Mouse (Mus musculus): ENCODE data around the gene Plekha6.

Gene Plekha6

GRCm38 (mm10) chr1:133227378-133227777, 63.4 kb downstream of the Plekha6 start:
- Histone ChIP-seq H3K27me3 (ENCODE audit: control insufficient read depth, insufficient read depth, low read length, poor library complexity, severe bottlenecking) (no peaks in the 10 kb centered on the region), H3K36me3 (ENCODE audit: control insufficient read depth, insufficient read depth, low read length, poor library complexity, severe bottlenecking) (no peaks in the 10 kb centered on the region)
- no peak for DNase-seq (ENCODE audit: low read depth, low spot score)

GRCm38 (mm10) chr1:133228809-133229487, 64.9 kb downstream of the Plekha6 start:
- H3K36me3 ChIP-seq (ENCODE audit: control insufficient read depth, insufficient read depth, low read length, poor library complexity, severe bottlenecking) = no peaks in the 10 kb centered on the region
- no peaks in the 10 kb centered on the region for H3K27me3 ChIP-seq (ENCODE audit: control insufficient read depth, insufficient read depth, low read length, poor library complexity, severe bottlenecking)
- no peak for DNase-seq (ENCODE audit: low read depth, low spot score)

- Histone ChIP-seq H3K36me3 (ENCODE audit: control insufficient read depth, insufficient read depth, low read length, poor library complexity, severe bottlenecking) (no peaks in the 10 kb centered on the region), H3K27me3 (ENCODE audit: control insufficient read depth, insufficient read depth, low read length, poor library complexity, severe bottlenecking) (no peaks in the 10 kb centered on the region)
- DNase-seq (ENCODE audit: low read depth, low spot score) = no peak
Observed at GRCm38 (mm10) chr1:133231523-133232193, 67.6 kb downstream of the Plekha6 start.

GRCm38 (mm10) chr1:133235909-133236308, 71.9 kb downstream of the Plekha6 start:
- DNase-seq (ENCODE audit: low read depth, low spot score) = no peak

GRCm38 (mm10) chr1:133236693-133237440, 72.9 kb downstream of the Plekha6 start:
- H3K36me3 ChIP-seq (ENCODE audit: control insufficient read depth, insufficient read depth, low read length, poor library complexity, severe bottlenecking) = no peaks in the 10 kb centered on the region
- peak; percentile 5 for DNase-seq (ENCODE audit: low read depth, low spot score)
- H3K27me3 ChIP-seq (ENCODE audit: control insufficient read depth, insufficient read depth, low read length, poor library complexity, severe bottlenecking) = no peaks in the 10 kb centered on the region

More at GRCm38 (mm10) chr1:133235909-133236308, 71.9 kb downstream of the Plekha6 start:
- Histone ChIP-seq H3K36me3 (ENCODE audit: control insufficient read depth, insufficient read depth, low read length, poor library complexity, severe bottlenecking) (no peaks in the 10 kb centered on the region), H3K27me3 (ENCODE audit: control insufficient read depth, insufficient read depth, low read length, poor library complexity, severe bottlenecking) (no peaks in the 10 kb centered on the region)

DNA sequence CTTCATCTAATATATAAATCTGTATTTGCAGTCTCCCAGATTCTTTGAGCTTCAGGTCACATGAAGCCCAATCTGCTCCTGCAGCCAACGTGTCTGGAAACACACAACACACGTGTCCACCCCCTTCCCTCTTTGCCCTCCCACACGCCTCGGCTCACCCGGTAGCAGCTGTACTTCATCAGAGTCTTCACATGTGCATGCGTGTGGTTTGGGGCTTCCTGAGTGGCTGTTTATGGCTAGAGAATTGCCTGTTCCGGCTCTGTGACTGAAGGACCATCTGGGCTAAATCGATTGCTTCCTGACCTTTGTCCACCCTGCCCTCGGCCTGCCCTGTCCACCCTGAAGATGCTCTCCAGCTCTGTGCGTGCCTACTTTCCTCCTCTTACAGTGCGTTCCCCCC, 73.7 kb downstream of the Plekha6 start:
- no peaks in the 10 kb centered on the region for H3K36me3 ChIP-seq (ENCODE audit: control insufficient read depth, insufficient read depth, low read length, poor library complexity, severe bottlenecking)
- peak; percentile 43 for DNase-seq (ENCODE audit: low read depth, low spot score)
- no peaks in the 10 kb centered on the region for H3K27me3 ChIP-seq (ENCODE audit: control insufficient read depth, insufficient read depth, low read length, poor library complexity, severe bottlenecking)

- Histone ChIP-seq H3K27me3 (ENCODE audit: control insufficient read depth, insufficient read depth, low read length, poor library complexity, severe bottlenecking) (no peaks in the 10 kb centered on the region), H3K36me3 (ENCODE audit: control insufficient read depth, insufficient read depth, low read length, poor library complexity, severe bottlenecking) (no peaks in the 10 kb centered on the region)
- no peak for DNase-seq (ENCODE audit: low read depth, low spot score)
Observed at GRCm38 (mm10) chr1:133239121-133239812, 75.3 kb downstream of the Plekha6 start.

DNA sequence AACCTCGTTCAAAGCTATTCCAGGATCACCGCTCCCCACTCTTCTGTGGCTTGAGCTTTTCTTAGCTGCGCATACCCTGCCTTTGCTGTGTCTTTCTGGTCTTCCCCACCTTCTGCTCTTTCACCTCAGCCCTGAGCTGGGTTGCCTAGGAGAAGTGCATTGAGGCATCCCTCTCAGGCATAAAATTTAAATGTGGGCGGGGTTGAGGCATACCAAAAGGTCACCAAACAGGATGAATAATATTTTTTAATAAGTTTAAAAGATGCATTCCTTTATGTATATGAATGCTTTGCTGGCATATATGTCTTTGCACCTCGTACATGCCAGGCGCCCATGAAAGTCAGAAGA, 75.8 kb downstream of the Plekha6 start:
- Histone ChIP-seq H3K27me3 (ENCODE audit: control insufficient read depth, insufficient read depth, low read length, poor library complexity, severe bottlenecking) (no peaks in the 10 kb centered on the region), H3K36me3 (ENCODE audit: control insufficient read depth, insufficient read depth, low read length, poor library complexity, severe bottlenecking) (no peaks in the 10 kb centered on the region)
- peak; percentile 13 for DNase-seq (ENCODE audit: low read depth, low spot score)

- no peaks in the 10 kb centered on the region for H3K36me3 ChIP-seq (ENCODE audit: control insufficient read depth, insufficient read depth, low read length, poor library complexity, severe bottlenecking)
- no peak for DNase-seq (ENCODE audit: low read depth, low spot score)
- no peaks in the 10 kb centered on the region for H3K27me3 ChIP-seq (ENCODE audit: control insufficient read depth, insufficient read depth, low read length, poor library complexity, severe bottlenecking)
Observed at GRCm38 (mm10) chr1:133240881-133241280, 76.9 kb downstream of the Plekha6 start.

DNA sequence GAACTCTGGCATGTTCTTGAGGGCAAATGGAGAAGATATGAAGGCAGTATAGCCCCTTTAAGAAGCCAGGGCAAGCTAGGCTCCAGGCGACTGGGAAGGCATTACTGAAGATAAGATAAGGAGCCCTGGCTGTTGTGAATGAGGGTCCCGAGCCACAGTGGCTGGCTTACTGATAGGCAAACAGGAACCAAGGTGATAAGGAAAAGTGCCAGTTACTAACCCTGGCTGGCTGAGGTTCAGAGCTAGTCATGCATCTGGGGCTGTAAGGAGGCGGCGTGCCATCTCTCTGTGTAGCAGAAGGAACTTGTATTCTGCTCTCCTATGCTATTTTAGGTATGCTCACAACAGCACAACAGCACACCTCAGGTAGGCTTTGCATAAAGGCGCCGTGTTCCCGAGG, 80.7 kb downstream of the Plekha6 start:
- Histone ChIP-seq H3K36me3 (ENCODE audit: control insufficient read depth, insufficient read depth, low read length, poor library complexity, severe bottlenecking) (no peaks in the 10 kb centered on the region), H3K27me3 (ENCODE audit: control insufficient read depth, insufficient read depth, low read length, poor library complexity, severe bottlenecking) (no peaks in the 10 kb centered on the region)
- DNase-seq (ENCODE audit: low read depth, low spot score) = no peak

GRCm38 (mm10) chr1:133245690-133246619, 81.9 kb downstream of the Plekha6 start:
- DNase-seq (ENCODE audit: low read depth, low spot score) = no peak
- Histone ChIP-seq H3K36me3 (ENCODE audit: control insufficient read depth, insufficient read depth, low read length, poor library complexity, severe bottlenecking) (no peaks in the 10 kb centered on the region), H3K27me3 (ENCODE audit: control insufficient read depth, insufficient read depth, low read length, poor library complexity, severe bottlenecking) (no peaks in the 10 kb centered on the region)

DNA sequence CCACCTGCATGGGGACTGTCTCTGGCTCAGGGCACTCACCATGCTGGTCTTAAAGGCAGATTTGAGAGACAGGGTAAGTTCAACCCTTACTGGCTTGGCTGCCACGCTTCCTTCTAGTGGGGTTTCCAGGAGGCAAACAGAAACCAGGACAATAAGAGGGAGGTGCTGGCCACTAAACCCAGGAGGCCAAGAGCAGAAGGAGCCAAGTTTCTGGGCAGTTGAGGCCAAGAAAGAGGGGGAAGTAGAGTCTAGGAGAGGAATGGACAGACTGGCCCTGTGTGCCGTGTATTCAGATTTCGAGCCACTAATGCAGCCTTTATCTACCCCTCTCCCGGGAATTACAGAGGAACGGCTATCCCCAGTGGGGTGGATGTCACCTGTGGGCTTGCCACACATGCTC, 83.2 kb downstream of the Plekha6 start:
- Histone ChIP-seq H3K27me3 (ENCODE audit: control insufficient read depth, insufficient read depth, low read length, poor library complexity, severe bottlenecking) (no peaks in the 10 kb centered on the region), H3K36me3 (ENCODE audit: control insufficient read depth, insufficient read depth, low read length, poor library complexity, severe bottlenecking) (no peaks in the 10 kb centered on the region)
- DNase-seq (ENCODE audit: low read depth, low spot score) = no peak

GRCm38 (mm10) chr1:133250761-133251160, 86.8 kb downstream of the Plekha6 start:
- no peak for DNase-seq (ENCODE audit: low read depth, low spot score)
- Histone ChIP-seq H3K27me3 (ENCODE audit: control insufficient read depth, insufficient read depth, low read length, poor library complexity, severe bottlenecking) (no peaks in the 10 kb centered on the region), H3K36me3 (ENCODE audit: control insufficient read depth, insufficient read depth, low read length, poor library complexity, severe bottlenecking) (no peaks in the 10 kb centered on the region)

GRCm38 (mm10) chr1:133251625-133252034, 87.6 kb downstream of the Plekha6 start:
- Histone ChIP-seq H3K27me3 (ENCODE audit: control insufficient read depth, insufficient read depth, low read length, poor library complexity, severe bottlenecking) (no peaks in the 10 kb centered on the region), H3K36me3 (ENCODE audit: control insufficient read depth, insufficient read depth, low read length, poor library complexity, severe bottlenecking) (no peaks in the 10 kb centered on the region)
- DNase-seq (ENCODE audit: low read depth, low spot score) = no peak
